Mouse (Mus musculus): ENCODE measurements at regions not wholly inside any gene's neighbourhood (a gene's known extent, or its start where the extent isn't known, plus 50 kb on each side); places are given as distances from the start of the nearest gene placed in this dataset.

DNA sequence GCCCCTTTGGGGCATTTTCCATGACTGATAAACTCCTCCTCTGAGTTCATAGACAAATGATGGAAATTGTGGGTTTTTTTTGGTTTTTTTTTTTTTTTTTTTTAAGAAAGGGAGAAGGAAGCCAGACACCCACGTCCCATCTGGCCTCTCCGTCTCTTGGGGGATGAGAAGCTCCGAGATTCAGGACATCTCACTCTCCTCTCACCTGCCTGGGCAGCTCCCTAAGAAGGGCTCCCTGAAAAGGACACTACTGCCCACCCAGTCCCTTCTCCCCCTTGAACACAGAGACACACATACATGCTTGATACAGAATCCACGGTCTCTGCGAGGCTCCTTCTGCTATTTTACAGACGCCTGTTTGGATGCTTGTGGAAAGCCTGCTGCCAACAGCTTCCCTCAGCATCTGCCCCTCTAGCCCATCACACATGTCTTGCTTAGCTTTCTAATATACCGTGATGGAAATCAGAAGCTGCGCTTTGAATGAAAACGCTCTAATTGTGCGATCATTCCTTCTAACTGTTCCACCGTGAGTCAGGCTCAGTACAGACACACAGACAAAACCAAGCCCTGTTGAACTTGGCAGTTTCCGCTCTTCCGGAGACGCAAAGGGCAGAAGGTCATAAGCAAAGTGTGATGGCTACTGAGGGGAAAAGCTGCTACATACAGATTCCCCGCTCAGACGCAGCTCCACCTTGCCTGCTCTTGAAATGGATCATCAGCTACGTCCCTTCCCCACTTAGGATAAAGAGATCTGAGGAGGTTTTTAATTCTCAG is 77.3 kb upstream of the Pmfbp1 start:
- peak; percentile 26 for DNase-seq

- DNase-seq, result peak; percentile 61
Measured at GRCm38 (mm10) chr8:109417222-109417621, 76.6 kb upstream of the Pmfbp1 start.

DNA sequence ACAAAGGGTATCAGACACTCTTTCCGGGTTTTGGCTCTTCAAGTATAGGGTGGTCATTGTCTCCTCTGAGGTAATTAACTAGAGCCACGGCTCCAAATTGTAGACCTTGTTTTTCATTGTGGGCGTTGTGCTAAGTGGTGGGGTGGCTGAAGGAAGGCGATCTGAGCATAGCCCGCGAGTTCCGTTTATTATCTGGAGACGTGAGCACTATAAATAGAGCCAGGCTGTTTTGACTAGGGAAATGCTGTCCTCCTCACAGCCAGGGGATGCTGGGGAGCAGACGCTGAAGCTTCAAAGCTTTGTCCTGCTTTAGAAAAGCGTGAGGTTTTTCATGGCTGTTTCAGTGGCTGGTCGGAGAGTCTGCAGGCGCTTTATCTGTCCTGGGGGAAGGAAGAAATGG is 75.9 kb upstream of the Pmfbp1 start:
- DNase-seq, result no peak

GRCm38 (mm10) chr8:109419029-109419596 is 74.7 kb upstream of the Pmfbp1 start:
- DNase-seq, result no peak

DNA sequence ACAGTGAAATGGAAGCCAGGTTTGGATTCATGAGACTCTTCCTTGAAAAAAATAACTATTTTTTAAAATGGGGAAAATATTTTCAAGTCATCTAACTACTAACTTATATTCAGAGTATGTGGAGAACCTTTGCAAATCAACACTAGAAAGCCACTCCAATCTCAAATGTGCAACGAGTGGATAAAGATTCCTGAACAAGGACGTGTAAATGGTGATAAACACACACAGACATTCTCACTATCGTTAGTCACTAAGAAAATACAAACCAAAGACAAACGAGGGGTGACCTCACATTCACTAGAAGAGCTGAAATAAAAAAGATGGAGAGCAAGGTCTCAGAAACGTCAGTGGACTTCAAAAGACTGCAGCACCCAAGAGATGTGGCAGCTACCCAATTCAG is 69.8 kb upstream of the Pmfbp1 start:
- DNase-seq, result no peak

GRCm38 (mm10) chr8:109428551-109428950 is 65.3 kb upstream of the Pmfbp1 start:
- no peak for DNase-seq

DNA sequence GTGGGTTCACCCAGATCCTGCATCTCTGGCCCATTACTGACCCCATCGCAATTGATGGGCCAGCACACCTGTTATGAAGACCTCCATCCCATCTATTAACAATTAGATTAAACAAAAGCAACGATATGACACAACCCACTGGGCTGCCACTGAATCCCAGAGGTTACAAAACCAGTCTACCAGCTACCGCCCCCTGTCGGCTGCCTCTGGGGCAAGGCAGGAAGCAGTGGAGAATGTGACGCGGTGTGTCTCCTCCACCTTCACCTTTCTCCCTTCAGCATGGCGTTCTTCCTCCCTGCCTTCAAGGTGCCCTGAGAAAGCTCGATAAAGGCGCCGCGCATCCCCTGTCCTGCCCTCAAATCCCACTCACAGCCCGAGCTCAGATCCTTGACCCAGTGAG is 59.3 kb upstream of the Pmfbp1 start:
- DNase-seq, result no peak

DNA sequence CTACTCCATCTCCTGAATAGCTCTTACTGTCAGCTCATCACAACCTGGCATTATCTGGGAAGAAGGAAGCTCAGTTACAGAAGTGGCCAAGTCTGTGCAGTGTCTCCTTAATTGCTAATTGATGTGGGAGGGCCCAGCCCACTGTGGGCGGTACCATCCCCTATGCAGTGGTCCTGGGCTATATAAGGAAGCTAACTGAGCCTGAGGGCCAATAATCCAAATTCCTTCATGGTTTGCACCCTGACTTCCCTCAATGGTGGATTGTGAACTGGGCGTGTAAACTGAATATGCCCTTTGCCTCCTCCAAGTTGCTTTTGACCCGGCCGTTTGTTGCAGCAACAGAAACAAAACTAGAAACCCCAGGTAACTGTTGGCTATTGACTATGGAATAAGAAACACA is 57.8 kb upstream of the Pmfbp1 start:
- no peak for DNase-seq

GRCm38 (mm10) chr8:109436830-109437567 is 56.8 kb upstream of the Pmfbp1 start:
- DNase-seq, result peak; percentile 55

DNA sequence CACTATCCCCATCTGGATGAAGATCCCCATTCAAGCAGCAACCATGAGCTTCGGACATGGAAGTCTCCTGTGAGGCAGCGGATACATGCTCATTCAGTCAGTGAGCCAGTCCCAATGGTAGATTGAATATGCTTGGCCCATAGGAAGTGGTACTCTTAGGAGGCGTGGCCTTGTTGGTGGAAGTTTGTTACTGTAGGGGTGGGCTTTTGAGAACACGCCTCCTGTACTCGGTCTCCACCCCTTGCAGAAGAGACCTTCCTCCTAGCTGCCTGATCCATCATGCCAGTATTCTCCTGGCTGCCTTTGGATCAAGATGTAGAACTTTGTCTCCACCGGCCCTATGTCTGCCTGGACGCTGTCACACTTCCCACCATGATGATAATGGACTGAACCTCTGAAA is 55.3 kb upstream of the Pmfbp1 start:
- DNase-seq, result no peak
